Mouse (Mus musculus) E14TG2a.4 (cell line): ENCODE results near the gene Rasgef1b.
A peak's percentile ranks its signal among the peaks of the same experiment; 100 is the strongest.

Experiments
- H3K27me3 ChIP-seq: 2 replicates; pipeline ENCODE4 v1.6.1; 2014; ENCODE audit warnings: low read length, control low read depth; ENCODE audit not compliant: insufficient read depth
- H3K36me3 ChIP-seq: 2 replicates; pipeline ENCODE4 v1.6.1; 2014; ENCODE audit warnings: low read length, control low read depth; ENCODE audit not compliant: insufficient read depth
- H3K4me1 ChIP-seq: replicated peaks from 2 replicates; pipeline ENCODE4 v1.6.1; 2014; ENCODE audit warnings: low read depth, low read length, control low read depth
- H3K4me3 ChIP-seq: replicated peaks from 2 replicates; pipeline ENCODE4 v1.5.1; 2014; ENCODE audit warnings: mild to moderate bottlenecking, low read length
- H3K9me3 ChIP-seq: 2 replicates; pipeline ENCODE4 v1.6.1; 2014; ENCODE audit warnings: low read length, control low read depth
- CTCF ChIP-seq: conservative IDR thresholded peaks from 2 replicates; pipeline ENCODE4 v1.5.1; 2014; ENCODE audit warnings: low read length
- NANOG ChIP-seq: IDR thresholded peaks from 2 replicates; pipeline ENCODE4 v1.6.1; 2014; ENCODE audit warnings: borderline replicate concordance, low read length, mixed read lengths
- POU5F1 ChIP-seq: IDR thresholded peaks from 2 replicates; pipeline ENCODE4 v1.6.1; 2014; ENCODE audit warnings: low read length, borderline replicate concordance

Gene Rasgef1b

DNA sequence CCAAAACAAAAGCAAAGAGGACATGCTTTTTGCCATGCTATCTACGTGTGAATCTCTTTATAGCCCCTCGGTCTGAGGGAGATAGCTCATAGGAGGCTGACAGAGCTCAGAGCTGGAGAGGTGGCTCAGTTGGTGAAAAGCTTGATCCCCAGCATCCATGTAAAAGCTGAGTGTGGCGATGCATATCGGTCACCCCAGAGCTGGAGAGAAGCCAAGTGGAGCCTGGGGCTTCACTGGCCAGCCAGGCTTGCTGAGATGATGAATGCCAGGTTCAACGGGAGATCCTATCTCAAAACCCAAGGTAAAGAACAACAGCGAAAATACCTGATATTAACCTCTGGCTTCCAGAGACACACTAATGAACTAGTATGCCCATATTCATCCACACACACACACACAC, 142.6 kb downstream of the Rasgef1b start:
- Histone ChIP-seq H3K4me1 (no peaks in the 10 kb centered on the region), H3K27me3 (no peaks in the 10 kb centered on the region), H3K4me3 (no peak overlapping the region), H3K9me3 (no peaks in the 10 kb centered on the region), H3K36me3 (no peaks in the 10 kb centered on the region)
- TF ChIP-seq CTCF = no peak

DNA sequence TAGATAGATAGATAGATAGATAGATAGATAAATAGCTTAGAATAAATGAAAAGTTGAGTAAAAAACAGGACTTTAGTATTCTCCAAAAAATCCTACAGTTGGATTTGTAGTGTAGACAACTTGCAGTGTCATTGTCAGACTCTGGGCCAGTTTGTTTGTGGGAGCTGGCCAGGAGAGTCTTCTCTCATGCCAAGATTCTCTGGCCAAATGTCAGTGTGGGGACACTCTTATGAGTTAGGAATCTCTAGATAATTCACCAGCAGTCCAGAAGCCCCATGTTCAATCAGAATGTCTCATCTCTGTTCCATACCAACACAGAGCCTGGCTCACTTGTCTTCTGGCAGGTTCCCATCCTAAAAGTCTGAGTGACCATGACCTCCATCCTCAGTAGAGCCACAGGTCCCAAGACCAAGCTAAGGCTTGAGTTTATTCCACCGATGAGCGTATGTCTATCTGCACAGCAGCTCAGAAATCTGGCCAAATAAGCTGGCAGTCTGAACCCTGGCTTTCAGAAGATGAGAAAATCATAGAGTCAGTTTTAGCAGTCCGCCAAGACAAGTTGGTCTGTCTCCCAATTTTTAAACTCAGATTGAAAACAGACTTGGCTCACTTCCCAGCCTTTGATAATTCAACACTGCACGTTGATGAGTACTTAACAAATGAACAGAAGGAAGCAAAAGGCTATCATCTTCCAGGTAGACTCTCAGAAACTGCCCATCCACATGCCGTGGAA, 143.5 kb downstream of the Rasgef1b start:
- Histone ChIP-seq H3K27me3 (no peaks in the 10 kb centered on the region), H3K9me3 (no peaks in the 10 kb centered on the region), H3K4me1 (no peaks in the 10 kb centered on the region), H3K4me3 (no peak overlapping the region), H3K36me3 (no peaks in the 10 kb centered on the region)
- TF ChIP-seq POU5F1 (no peak), NANOG (no peak), CTCF (no peak)

DNA sequence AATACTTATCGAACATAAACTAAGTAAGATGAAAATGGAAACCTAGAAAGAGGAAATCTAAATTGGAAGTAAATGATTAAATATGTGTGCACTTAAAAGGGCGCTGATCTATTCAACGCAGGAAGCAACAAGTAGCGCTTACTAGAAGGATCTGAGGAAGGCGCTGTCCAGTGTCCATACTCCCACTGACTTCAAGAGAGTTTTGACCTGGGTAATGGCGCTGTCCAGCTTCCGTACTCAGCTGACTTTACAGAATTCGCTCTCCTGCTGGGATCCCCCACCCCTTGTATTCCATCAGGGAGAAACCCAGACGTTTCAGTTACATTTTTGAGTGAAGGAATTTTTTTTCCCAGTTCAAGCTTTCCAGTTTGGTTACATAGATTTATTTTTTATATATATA, 144.6 kb downstream of the Rasgef1b start:
- Histone ChIP-seq H3K27me3 (no peaks in the 10 kb centered on the region), H3K4me3 (no peak overlapping the region), H3K4me1 (no peaks in the 10 kb centered on the region), H3K36me3 (no peaks in the 10 kb centered on the region), H3K9me3 (no peaks in the 10 kb centered on the region)
- no peak for TF ChIP-seq NANOG
- no peak for TF ChIP-seq POU5F1
- TF ChIP-seq CTCF = no peak

DNA sequence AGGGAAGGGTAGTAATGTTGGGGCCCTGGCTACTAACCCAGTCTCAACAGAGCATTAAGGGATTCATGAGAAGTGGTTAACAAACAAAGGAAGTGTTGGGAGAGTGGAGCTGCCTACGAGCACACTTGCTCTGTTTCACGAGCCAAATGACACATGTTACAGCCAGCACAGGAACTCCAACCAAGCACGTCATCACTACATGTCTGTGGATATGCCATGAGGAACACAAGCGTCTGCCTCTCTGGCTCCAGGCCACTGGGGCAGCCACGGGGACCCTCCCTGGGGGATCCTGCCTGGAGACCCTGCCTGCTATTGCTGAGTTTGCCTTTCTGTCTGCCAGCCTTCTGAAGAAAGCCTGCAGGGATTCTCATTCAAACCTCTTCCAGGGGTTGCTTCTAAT, 146.8 kb downstream of the Rasgef1b start:
- TF ChIP-seq CTCF = no peak
- TF ChIP-seq POU5F1 = no peak
- Histone ChIP-seq H3K4me3 (no peak overlapping the region), H3K36me3 (no peaks in the 10 kb centered on the region), H3K4me1 (no peaks in the 10 kb centered on the region), H3K27me3 (no peaks in the 10 kb centered on the region), H3K9me3 (no peaks in the 10 kb centered on the region)

DNA sequence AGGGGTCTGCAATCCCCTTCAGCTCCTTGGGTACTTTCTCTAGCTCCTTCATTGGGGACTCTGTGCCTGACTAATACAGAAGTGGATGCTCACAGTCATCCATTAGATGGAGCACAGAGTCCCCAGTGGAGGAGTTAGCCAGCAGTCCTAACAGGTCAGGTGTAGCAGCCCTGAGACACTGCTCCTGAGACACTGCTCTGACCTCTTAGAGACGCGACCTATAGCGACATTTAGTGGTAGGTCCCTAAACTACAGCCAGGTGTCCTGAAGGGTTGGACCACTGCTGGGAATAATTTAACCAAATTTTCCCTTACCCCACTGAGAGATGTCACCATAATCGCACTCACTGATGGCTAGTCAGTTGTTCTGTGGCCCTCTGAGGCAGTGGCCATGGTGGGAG, 150.2 kb downstream of the Rasgef1b start:
- TF ChIP-seq CTCF (peak; percentile 38; the same call in 1 of the 2 replicates), POU5F1 (no peak)
- Histone ChIP-seq H3K4me3 (no peak overlapping the region), H3K4me1 (no peaks in the 10 kb centered on the region), H3K27me3 (no peaks in the 10 kb centered on the region), H3K9me3 (no peaks in the 10 kb centered on the region), H3K36me3 (no peaks in the 10 kb centered on the region)

DNA sequence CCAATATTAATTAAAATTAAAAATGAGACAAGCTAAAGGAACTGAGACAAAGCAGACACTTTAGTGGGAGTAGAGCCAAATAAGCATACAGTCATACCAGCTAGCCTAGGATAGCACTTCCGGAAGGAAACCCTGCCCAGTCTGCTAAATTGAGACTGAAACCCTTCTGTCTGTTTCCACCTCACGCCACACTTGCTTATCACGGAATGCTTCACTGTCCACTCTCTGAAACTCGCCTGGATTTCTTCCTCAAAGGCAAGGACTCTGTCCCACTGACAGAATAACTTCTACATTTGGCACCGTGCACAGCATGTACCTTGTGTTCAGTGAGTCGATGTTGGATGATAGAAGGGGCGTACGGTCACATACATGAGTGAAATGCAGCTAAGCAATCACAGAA, 153.0 kb downstream of the Rasgef1b start:
- no peaks in the 10 kb centered on the region for H3K9me3 ChIP-seq
- H3K36me3 ChIP-seq = no peaks in the 10 kb centered on the region
- H3K4me3 ChIP-seq = no peak overlapping the region
- no peaks in the 10 kb centered on the region for H3K27me3 ChIP-seq
- no peaks in the 10 kb centered on the region for H3K4me1 ChIP-seq
- TF ChIP-seq CTCF = no peak
- no peak for TF ChIP-seq NANOG
- no peak for TF ChIP-seq POU5F1

DNA sequence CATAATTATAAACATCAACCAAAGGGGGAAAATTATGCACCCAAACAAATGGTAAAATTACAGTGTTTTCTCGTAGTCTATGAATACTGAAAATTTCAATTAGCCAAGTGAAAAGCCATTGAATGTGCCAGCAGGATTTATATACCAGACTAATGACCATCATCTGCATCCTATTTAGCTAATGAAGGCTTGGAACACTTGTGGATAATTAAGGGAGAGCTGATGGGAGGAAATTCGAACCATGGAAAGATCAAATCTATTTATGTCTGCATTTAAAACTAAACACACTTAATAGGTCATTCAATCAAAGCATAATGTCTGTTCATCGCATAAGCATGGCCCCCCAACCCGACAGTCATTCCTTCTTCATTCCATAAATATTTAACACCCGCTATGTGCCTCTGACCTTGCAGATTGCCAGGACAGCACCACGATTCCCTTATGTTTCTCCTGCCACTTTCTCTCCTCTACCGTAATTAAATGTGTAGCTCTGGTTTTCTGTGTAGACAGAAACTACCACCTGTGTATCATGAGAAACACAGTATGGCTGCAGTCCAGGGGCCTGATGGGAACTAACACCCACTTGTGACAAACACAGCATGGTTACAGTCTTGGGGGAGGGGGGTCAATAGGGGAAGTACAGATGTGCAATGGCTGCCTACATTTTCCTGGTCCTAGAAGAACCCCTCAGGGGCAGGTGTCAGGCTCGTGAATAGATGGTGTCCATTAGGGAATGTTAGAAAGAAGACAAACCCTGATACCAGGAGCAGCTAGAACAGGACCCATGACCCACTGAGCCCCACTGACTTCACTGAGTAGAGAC, 164.2 kb downstream of the Rasgef1b start:
- Histone ChIP-seq H3K9me3 (peaks cover 36% of the 10 kb centered on the region), H3K4me3 (no peak overlapping the region), H3K36me3 (no peaks in the 10 kb centered on the region), H3K27me3 (no peaks in the 10 kb centered on the region), H3K4me1 (no peaks in the 10 kb centered on the region)
- no peak for TF ChIP-seq NANOG

DNA sequence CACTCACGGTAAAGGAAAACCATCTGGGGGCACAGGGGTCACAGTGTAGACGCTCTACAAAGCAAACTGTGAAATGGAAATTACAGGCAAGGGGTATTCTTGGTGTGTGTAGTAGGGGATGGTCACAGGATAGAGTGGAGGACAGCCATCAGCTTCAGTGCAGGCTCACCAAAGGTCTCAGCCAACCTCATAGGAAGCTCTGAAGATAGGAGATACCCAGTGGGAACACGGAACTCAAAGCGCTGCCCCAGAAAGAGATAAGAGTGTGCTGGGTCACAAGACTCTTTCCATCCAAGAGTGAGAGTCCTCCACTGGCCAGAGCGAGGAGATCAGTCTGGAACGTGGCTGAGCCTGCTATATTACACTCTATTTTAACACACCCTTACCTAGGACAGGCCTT, 166.8 kb downstream of the Rasgef1b start:
- no peak for TF ChIP-seq CTCF
- TF ChIP-seq POU5F1 = no peak
- TF ChIP-seq NANOG = no peak
- Histone ChIP-seq H3K27me3 (no peaks in the 10 kb centered on the region), H3K4me3 (no peak overlapping the region), H3K4me1 (no peaks in the 10 kb centered on the region), H3K9me3 (peaks cover 38% of the 10 kb centered on the region), H3K36me3 (no peaks in the 10 kb centered on the region)

DNA sequence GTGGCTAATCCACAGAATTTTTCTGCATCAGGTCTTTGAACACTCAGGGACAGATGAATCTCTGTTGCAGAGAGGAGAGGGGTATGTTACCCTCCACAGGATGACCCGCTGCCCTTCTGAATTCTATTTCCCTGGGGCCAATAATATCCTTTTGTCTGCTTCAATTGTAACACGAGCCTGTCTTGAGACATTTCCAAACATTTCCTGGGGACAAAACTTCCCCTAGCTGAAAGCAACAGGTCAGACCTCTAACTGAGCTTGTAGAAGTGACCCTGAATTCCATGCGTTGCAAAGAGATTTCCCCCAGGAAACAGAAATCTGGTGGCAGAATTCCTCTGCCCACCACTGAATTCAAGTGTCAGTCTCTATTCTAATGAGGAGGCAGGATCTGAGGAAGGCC, 169.1 kb downstream of the Rasgef1b start:
- H3K27me3 ChIP-seq = no peaks in the 10 kb centered on the region
- TF ChIP-seq POU5F1 = no peak
- no peak for TF ChIP-seq NANOG
- no peak for TF ChIP-seq CTCF
- H3K4me3 ChIP-seq = no peak overlapping the region
- H3K36me3 ChIP-seq = no peaks in the 10 kb centered on the region
- no peaks in the 10 kb centered on the region for H3K4me1 ChIP-seq
- peaks cover 45% of the 10 kb centered on the region for H3K9me3 ChIP-seq
